Mouse (Mus musculus): ENCODE measurements around the gene Wnt3a. TPM values are rescaled to one million over a fixed set of nuclear protein-coding genes. Genes with fewer than 3 reads are reported as not detected.

The Wnt3a gene
- total RNA-seq, 2 experiments from 2014 or later: 0.10 TPM; not detected in 1

- no peak for DNase-seq (ENCODE audit: extremely low spot score in 1 of 2, low spot score in 1 of 2)
Measured at GRCm38 (mm10) chr11:59265154-59265813, 25.3 kb downstream of the Wnt3a start.

- no peak for DNase-seq (ENCODE audit: extremely low spot score in 1 of 2, low spot score in 1 of 2)
Measured at GRCm38 (mm10) chr11:59264593-59264992, 26.0 kb downstream of the Wnt3a start.

- DNase-seq (ENCODE audit: extremely low spot score in 1 of 2, low spot score in 1 of 2): peak in 1 of 2 experiments; percentile 16
Measured at GRCm38 (mm10) chr11:59263870-59264563, 26.5 kb downstream of the Wnt3a start.

- DNase-seq (ENCODE audit: extremely low spot score in 1 of 2, low spot score in 1 of 2): no peak
Measured at GRCm38 (mm10) chr11:59262308-59262707, 28.2 kb downstream of the Wnt3a start.

GRCm38 (mm10) chr11:59260706-59261493 lies 29.7 kb downstream of the Wnt3a start:
- DNase-seq (ENCODE audit: extremely low spot score in 1 of 2, low spot score in 1 of 2): no peak

- no peak for DNase-seq (ENCODE audit: extremely low spot score in 1 of 2, low spot score in 1 of 2)
Measured at GRCm38 (mm10) chr11:59259647-59260046, 30.9 kb downstream of the Wnt3a start.

- DNase-seq (ENCODE audit: extremely low spot score in 1 of 2, low spot score in 1 of 2): no peak
Measured at GRCm38 (mm10) chr11:59248101-59248500, 42.5 kb downstream of the Wnt3a start.

- no peak for DNase-seq (ENCODE audit: extremely low spot score in 1 of 2, low spot score in 1 of 2)
Measured at GRCm38 (mm10) chr11:59243856-59244255, 46.7 kb downstream of the Wnt3a start.

- no peak for DNase-seq (ENCODE audit: extremely low spot score in 1 of 2, low spot score in 1 of 2)
Measured at GRCm38 (mm10) chr11:59241841-59242240, 48.7 kb downstream of the Wnt3a start.

GRCm38 (mm10) chr11:59239796-59240195 lies 50.8 kb downstream of the Wnt3a start:
- no peak for DNase-seq (ENCODE audit: extremely low spot score in 1 of 2, low spot score in 1 of 2)

GRCm38 (mm10) chr11:59239428-59239785 lies 51.1 kb downstream of the Wnt3a start:
- DNase-seq (ENCODE audit: extremely low spot score in 1 of 2, low spot score in 1 of 2): no peak

GRCm38 (mm10) chr11:59238525-59239427 lies 51.8 kb downstream of the Wnt3a start:
- DNase-seq (ENCODE audit: extremely low spot score in 1 of 2, low spot score in 1 of 2): peak; percentile 27 to 60

- no peak for DNase-seq (ENCODE audit: extremely low spot score in 1 of 2, low spot score in 1 of 2)
Measured at GRCm38 (mm10) chr11:59232797-59233196, 57.8 kb downstream of the Wnt3a start.

GRCm38 (mm10) chr11:59230144-59230760 lies 60.3 kb downstream of the Wnt3a start:
- peak; percentile 35 to 62 for DNase-seq (ENCODE audit: extremely low spot score in 1 of 2, low spot score in 1 of 2)

GRCm38 (mm10) chr11:59228122-59228953 lies 62.2 kb downstream of the Wnt3a start, which contains the start of gene Arf1:
Gene Arf1 (minus strand): TSS chr11:59228270.
- peak; percentile 92 for DNase-seq (ENCODE audit: extremely low spot score in 1 of 2, low spot score in 1 of 2)

- no peak for DNase-seq (ENCODE audit: extremely low spot score in 1 of 2, low spot score in 1 of 2)
Measured at GRCm38 (mm10) chr11:59227604-59228121, 62.9 kb downstream of the Wnt3a start.

- no peak for DNase-seq (ENCODE audit: extremely low spot score in 1 of 2, low spot score in 1 of 2)
Measured at GRCm38 (mm10) chr11:59226787-59227603, 63.6 kb downstream of the Wnt3a start.

- no peak for DNase-seq (ENCODE audit: extremely low spot score in 1 of 2, low spot score in 1 of 2)
Measured at GRCm38 (mm10) chr11:59226251-59226650, 64.3 kb downstream of the Wnt3a start.
